Mouse (Mus musculus) cerebellum, postnatal 4 days (tissue): Measurements from ENCODE around the gene Arl15.

Experiments
- DNase-seq, 2 experiments: peaks; one replicate each; pipeline ENCODE4 v3.0.0; 2022; ENCODE audit warnings: low spot score in 2 of 2, mixed read lengths in 1 of 2

Gene Arl15

GRCm38 (mm10) chr13:114142826-114143225 is 348.5 kb downstream of the Arl15 start:
- DNase-seq, result no peak

- no peak for DNase-seq
Measured at GRCm38 (mm10) chr13:114143247-114143646, 348.9 kb downstream of the Arl15 start.

GRCm38 (mm10) chr13:114144052-114145046 is 350.0 kb downstream of the Arl15 start:
- DNase-seq, result no peak

DNA sequence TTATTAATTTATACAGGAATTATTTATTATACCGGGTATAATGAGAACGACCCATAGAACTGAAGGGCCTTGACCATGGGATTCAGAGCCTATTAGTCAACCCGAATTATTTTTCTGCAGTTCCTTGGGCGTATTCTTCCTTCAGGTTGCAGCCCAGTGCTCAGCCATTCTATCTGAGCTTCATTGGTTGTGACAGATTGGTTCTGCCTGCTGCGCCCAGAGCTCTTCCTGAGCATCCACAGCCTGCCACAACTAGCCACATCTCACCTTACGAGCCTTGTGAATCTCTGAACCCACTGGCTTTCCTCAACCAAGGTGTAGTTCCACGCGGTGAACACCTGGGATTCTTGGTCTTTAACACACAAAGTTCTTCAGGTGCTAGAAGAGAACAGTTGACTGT is 350.9 kb downstream of the Arl15 start:
- DNase-seq, result no peak

- no peak for DNase-seq
Measured at GRCm38 (mm10) chr13:114150856-114151697, 356.8 kb downstream of the Arl15 start.

DNA sequence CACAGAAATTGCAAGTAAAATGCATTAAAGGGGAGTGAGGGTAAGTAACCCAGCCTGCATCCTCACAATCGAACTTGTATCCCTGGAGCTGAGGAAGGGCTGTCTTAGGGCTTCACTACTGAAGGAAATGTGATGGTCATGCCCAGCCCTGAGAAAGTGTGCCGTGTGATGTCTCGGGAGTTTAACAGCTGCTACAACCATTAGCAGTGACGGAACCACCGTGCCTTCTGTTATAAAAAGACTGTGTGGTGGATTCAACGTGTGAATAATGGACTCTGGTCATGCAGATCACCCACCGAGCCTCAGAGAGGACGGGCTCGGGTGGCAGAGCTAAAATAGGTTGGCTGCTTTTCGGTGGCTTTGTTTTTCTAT is 357.4 kb downstream of the Arl15 start:
- no peak for DNase-seq

DNA sequence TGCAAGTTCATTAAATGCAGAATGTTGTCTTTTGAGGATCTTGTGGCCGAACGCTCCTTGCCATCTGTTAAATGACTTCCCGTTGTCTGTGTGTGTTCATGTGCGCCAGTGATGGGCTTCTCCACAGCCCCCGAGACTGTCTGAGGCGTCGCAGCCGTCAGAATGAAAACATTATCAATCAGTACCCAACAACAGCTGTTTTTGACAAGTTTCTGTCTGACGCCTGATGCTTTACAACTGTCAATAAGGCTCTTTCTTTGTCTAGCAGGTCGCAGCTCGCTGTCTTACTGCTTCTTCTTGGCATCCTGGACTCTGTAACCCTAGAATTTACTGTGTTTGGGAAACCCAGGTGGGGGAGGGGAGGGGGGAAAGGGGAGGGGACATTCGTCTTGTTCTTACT is 362.4 kb downstream of the Arl15 start:
- DNase-seq, result no peak

GRCm38 (mm10) chr13:114158111-114158730 is 363.9 kb downstream of the Arl15 start:
- DNase-seq, result no peak

GRCm38 (mm10) chr13:114159634-114160391 is 365.5 kb downstream of the Arl15 start:
- no peak for DNase-seq

DNA sequence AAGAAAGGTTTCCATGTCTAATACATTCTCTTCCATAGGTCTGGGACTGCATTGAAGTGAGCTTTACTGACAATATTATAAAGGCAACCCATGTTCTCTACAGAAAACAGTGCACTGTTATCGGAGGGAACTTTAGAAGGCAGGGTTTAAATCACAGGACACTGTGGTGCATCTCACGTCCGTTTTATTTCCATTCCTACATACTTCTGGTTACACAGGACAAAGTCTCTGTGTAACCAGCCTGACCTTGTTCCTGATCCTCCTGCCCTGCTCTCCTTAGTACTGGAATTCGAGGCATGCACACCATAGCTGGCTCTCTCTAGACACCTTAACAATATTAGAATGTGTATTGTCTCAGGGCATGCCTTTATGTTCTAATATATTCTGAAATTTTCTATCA is 368.4 kb downstream of the Arl15 start:
- no peak for DNase-seq

- DNase-seq, result no peak
Measured at GRCm38 (mm10) chr13:114165616-114166015, 371.3 kb downstream of the Arl15 start.

GRCm38 (mm10) chr13:114166439-114167183 is 372.3 kb downstream of the Arl15 start:
- DNase-seq, result no peak

DNA sequence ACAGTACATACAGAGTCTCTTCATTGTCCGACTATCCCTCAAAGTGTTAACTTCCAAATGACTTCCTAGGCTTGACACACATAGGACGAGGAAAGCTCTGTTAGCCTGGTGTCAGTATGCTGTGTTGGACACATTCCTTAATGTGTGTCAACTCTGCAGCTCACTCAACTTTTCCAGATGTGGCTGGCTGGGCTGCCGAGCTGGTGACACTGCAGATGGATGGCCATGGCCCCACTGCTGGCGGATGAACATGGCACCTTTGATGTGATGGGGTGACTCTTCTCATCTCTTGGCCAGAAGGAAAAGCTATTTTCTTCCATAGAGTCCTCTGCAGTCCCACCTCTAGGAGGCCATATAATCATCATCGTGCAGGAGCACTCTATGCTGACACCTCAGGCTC is 375.8 kb downstream of the Arl15 start:
- DNase-seq, result no peak

DNA sequence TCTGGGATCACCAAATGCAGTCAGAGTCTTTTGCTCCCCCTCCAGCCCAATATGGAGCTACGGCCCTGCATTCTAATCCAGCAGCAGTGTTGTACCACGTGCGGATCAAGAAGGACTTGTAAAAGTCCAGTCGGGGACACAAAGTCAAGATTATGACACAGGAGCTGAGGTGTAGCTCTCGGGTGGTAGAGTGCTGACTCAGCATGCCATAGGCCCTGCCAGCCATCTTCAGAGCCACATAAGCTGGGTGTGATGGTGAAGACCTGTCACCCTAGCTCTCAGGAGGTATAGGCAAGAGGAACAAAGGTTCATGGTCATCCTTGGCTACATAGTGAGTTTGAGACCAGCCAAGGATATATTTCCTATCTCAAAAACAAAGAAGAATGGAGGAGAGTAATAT is 377.2 kb downstream of the Arl15 start:
- no peak for DNase-seq

DNA sequence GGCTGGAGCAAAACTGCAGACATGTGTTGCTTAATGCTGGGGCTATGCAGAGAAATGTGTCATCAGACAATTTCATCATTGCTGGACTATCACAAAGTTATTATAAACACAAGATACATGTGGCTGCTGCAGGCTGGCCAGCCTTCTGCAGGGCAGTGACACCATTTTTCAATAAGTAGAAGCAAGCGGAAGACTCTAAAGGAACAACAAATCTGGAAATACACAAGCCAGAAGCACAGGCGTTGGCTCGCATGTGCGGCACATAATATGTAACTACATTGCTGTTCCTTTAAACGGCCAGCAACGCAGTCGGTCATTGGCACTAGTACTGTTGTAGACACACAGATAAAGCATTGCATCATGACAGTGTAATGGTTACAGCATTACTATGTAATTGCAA is 393.8 kb downstream of the Arl15 start:
- no peak for DNase-seq

DNA sequence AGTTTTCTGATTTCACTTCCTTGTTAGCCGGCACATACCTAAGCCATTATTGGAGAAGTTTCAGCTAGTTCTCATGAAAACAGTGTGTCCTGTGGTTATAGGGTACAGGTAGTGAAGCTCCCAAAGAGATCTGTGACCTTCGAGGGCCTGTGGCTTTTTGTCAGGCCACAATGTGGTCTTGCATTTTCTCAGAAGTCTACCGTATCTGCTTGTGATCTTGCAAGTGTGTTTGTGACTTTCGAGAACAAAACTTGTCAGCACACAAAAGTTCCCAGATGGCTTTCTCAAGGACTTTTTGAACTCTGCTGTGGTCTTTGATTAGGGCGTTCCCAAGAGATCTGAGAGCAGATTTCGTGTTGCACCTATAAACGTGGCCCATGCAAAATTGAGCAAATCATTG is 394.5 kb downstream of the Arl15 start:
- DNase-seq, result no peak

DNA sequence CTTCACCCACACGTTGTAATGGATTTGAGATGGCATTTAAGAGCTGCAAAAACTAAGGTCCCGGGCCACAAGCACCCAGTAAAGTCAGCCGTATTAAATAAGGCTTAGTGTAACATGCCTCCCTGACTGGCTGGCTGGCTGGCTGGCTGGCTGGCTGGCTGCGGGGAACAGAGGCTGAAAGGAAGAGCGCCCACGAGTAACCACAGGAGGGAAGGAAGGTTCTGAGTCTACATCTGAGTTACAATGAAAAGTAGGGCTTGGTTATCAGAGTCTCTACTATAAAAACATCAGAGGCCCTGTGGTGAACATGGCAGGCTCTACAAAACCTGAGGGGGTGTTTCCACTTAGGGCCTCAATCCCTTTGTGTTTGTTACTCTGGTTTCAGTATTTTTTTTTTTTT is 395.1 kb downstream of the Arl15 start:
- DNase-seq, result no peak

DNA sequence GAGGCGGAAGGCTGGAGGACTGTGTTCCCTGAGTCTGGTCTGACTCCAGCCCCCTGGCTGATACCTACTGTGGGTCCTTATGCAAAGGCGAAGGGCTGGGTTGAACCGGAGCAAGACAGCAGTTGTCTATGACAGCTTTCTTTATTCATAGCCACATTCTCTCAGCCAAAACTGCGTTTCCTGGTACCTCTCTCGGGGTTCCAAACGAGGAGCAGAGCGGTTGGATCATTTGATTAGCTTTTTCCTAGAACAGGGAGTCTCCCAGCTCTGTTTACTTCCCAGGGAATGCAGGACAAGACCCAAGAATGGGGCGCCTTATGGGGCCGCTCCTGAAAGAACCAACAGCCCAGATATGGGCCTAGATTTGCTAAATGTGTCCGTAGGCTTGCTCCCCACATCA is 396.6 kb downstream of the Arl15 start:
- no peak for DNase-seq

DNA sequence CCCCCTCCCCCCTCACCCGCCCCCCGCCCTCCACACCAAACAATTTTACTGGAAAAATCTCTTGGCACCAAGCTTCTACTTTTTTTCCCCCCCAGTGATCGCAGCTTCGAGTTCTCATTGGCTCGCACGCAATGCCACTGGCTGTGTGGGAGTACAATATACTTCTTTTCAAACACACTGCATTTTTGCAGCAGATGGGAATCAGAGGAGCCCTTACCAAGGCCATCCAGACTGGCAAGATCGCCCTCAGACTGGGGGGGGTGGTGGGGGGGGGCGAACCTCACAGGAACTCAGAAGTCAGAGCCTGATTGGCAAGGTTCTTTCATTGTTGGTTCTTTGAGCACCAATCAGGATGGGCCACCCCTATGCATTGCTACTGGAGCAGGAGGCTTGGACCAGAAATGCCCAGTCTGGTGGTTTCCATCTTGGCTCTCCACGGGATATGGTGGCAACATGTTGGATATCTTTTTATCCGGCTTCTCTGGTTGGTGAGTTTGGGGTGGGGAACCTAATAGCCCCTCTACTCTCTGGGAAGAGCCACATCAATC is 404.0 kb downstream of the Arl15 start:
- DNase-seq, result no peak

DNA sequence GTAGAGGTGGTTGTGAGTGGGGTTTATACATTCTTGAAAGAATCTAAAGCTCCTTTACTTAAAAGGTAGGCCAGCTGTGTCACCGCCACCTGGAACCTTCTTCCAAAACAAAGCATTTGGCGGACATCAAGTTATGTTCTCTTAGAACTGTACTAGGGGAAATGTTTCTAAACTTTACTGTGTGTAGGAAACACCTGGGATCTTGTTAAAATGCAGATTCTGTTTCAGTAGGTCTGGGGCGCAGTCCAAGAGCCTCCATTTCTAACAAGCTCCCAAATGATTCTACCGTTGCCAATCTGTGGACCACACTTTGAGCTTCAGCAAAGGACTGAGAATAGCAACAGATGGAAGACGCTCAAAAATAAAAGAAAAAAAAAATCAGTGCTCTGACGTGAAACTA is 405.4 kb downstream of the Arl15 start:
- no peak for DNase-seq

DNA sequence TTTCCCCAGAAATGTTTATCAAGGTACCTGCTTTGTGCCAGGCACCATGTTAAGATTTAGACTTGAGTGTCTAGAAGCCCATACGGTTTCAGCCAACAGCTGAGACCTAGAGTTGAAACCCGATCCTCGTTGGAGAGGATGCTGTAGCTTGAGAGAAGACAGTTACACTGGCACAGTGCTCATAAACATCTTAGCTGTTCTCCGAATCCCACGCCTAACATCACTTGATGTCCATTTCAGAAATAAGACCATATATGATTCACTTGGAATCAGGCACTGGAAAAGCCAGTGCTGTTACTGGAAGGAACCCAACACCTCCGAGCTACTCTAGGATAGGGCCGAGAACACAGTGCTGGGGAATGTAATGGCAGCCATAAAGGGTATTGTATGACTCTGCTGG is 406.2 kb downstream of the Arl15 start:
- DNase-seq, result no peak
